ENCODE assay signal across 12 mouse cellular contexts in genomic region chr13:45560543-45560942, GRCm38 (mm10). TPM values are rescaled to one million over a fixed set of nuclear protein-coding genes. Genes with fewer than 3 reads are reported as not detected.
DNase-seq lines count a peak whose midpoint lies in the region; ATAC-seq and TF ChIP-seq lines count a peak whose summit lies in the region.
"Had no signal": no experiment of that assay in that cellular context is flagged by ENCODE, and none has a peak within 500 bp of the region (broad histone marks: within the 10 kb centered on the region; RNA-seq: fewer than 3 reads in every experiment).

No protein-coding gene starts in this region.

- no peak overlapping the region for H3K27ac ChIP-seq in gastrocnemius, adult 2 months
- no peak overlapping the region for H3K27ac ChIP-seq in lung, postnatal 0 days (ENCODE audit: low read length)
- H3K27ac ChIP-seq in midbrain, postnatal 0 days (ENCODE audit: low read depth, low read length) = no peak overlapping the region
- no peak overlapping the region for H3K27ac ChIP-seq in forebrain, embryonic 15.5 days (replicated peaks)
- H3K27ac ChIP-seq: embryonic facial prominence, embryonic 12.5 days; limb, embryonic 13.5 days; neural tube, embryonic 12.5 days had no signal

- TF ChIP-seq EP300 in lung, postnatal 0 days (IDR thresholded peaks at IDR 0.05) = no peak

- H3K9ac ChIP-seq in lung, postnatal 0 days (replicated peaks; ENCODE audit: low read depth) = no peak overlapping the region
- H3K9ac ChIP-seq in midbrain, postnatal 0 days (replicated peaks; ENCODE audit: low read length, poor library complexity, severe bottlenecking) = no peak overlapping the region
- no peak overlapping the region for H3K9ac ChIP-seq in forebrain, embryonic 15.5 days (replicated peaks)
- H3K9ac ChIP-seq: embryonic facial prominence, embryonic 12.5 days; heart, embryonic 15.5 days; limb, embryonic 13.5 days; neural tube, embryonic 12.5 days had no signal

- H3K4me2 ChIP-seq in lung, postnatal 0 days (replicated peaks; ENCODE audit: low read depth, low read length) = no peak overlapping the region
- H3K4me2 ChIP-seq in midbrain, postnatal 0 days (ENCODE audit: low read depth, low read length, poor library complexity, severe bottlenecking) = no peak overlapping the region
- H3K4me2 ChIP-seq in forebrain, embryonic 15.5 days (replicated peaks) = no peak overlapping the region
- H3K4me2 ChIP-seq: embryonic facial prominence, embryonic 12.5 days; heart, embryonic 15.5 days; limb, embryonic 13.5 days; neural tube, embryonic 12.5 days had no signal

- no peaks in the 10 kb centered on the region for H3K9me3 ChIP-seq in lung, postnatal 0 days (ENCODE audit: low read length)
- H3K9me3 ChIP-seq in midbrain, postnatal 0 days (ENCODE audit: low read length) = no peaks in the 10 kb centered on the region
- no peaks in the 10 kb centered on the region for H3K9me3 ChIP-seq in forebrain, embryonic 15.5 days
- H3K9me3 ChIP-seq: embryonic facial prominence, embryonic 12.5 days; heart, embryonic 15.5 days; limb, embryonic 13.5 days; neural tube, embryonic 12.5 days had no signal

- H3K4me1 ChIP-seq in lung, postnatal 0 days (ENCODE audit: insufficient read depth, low read depth, low read length) = no peaks in the 10 kb centered on the region
- no peaks in the 10 kb centered on the region; the same call in 1 of the 2 replicates for H3K4me1 ChIP-seq in midbrain, postnatal 0 days (ENCODE audit: insufficient read depth, low read length)
- H3K4me1 ChIP-seq in forebrain, embryonic 15.5 days = no peaks in the 10 kb centered on the region
- H3K4me1 ChIP-seq: embryonic facial prominence, embryonic 12.5 days; limb, embryonic 13.5 days; neural tube, embryonic 12.5 days had no signal

- H3K36me3 ChIP-seq in lung, postnatal 0 days (ENCODE audit: insufficient read depth, low read length) = no peaks in the 10 kb centered on the region
- H3K36me3 ChIP-seq in midbrain, postnatal 0 days (ENCODE audit: insufficient read depth, low read length) = 0 out of 2 replicates have a peak, but pooled peaks cover 3% of the 10 kb centered on the region
- H3K36me3 ChIP-seq in forebrain, embryonic 15.5 days = no peaks in the 10 kb centered on the region
- H3K36me3 ChIP-seq: embryonic facial prominence, embryonic 12.5 days; heart, embryonic 15.5 days; limb, embryonic 13.5 days; neural tube, embryonic 12.5 days had no signal

- 76% methylated on average over 7 of the region's 7 CpGs for WGBS in lung, postnatal 0 days
- WGBS in midbrain, postnatal 0 days = 81% methylated on average over 7 of the region's 7 CpGs
- WGBS in forebrain, embryonic 15.5 days = 74% methylated on average over 7 of the region's 7 CpGs

- no peak overlapping the region for H3K4me3 ChIP-seq in gastrocnemius, adult 2 months
- no peak overlapping the region for H3K4me3 ChIP-seq in lung, postnatal 0 days (ENCODE audit: low read depth, low read length)
- no peak overlapping the region for H3K4me3 ChIP-seq in midbrain, postnatal 0 days (ENCODE audit: low read depth, low read length)
- no peak overlapping the region for H3K4me3 ChIP-seq in forebrain, embryonic 15.5 days
- H3K4me3 ChIP-seq: embryonic facial prominence, embryonic 12.5 days; heart, embryonic 15.5 days; limb, embryonic 13.5 days; neural tube, embryonic 12.5 days had no signal

- ATAC-seq in lung, postnatal 0 days = no peak
- no peak for ATAC-seq in midbrain, postnatal 0 days (ENCODE audit: low FRiP score)
- ATAC-seq in forebrain, embryonic 15.5 days (replicated peaks) = no peak

- DNase-seq in gastrocnemius, adult 2 months = no peak
- no peak for DNase-seq in gastrocnemius, postnatal 25 days
- DNase-seq in lung, postnatal 0 days (ENCODE audit: low spot score) = no peak
- no peak for DNase-seq in lung, postnatal 14 days
- peak; percentile 43 for DNase-seq in ZHBTc4 (ENCODE audit: low read depth, low spot score)
- DNase-seq in midbrain, postnatal 0 days (ENCODE audit: low spot score) = peak; percentile 36
- no peak for DNase-seq in left cerebral cortex, adult 11 months (ENCODE audit: low spot score)

- intact Hi-C loops in gastrocnemius, adult 2 months (cut with DNase I) = no loop called here

- peak; percentile 48 for TF ChIP-seq CTCF in gastrocnemius, adult 2 months (IDR thresholded peaks at IDR 0.05)
- TF ChIP-seq CTCF in lung, postnatal 0 days (IDR thresholded peaks at IDR 0.05) = peak; percentile 73
- TF ChIP-seq CTCF in midbrain, postnatal 0 days (IDR thresholded peaks at IDR 0.05) = peak; percentile 73

- no peaks in the 10 kb centered on the region for H3K27me3 ChIP-seq in lung, postnatal 0 days (replicated peaks; ENCODE audit: insufficient read depth, low read length)
- H3K27me3 ChIP-seq in midbrain, postnatal 0 days (ENCODE audit: insufficient read depth, low read length) = no peaks in the 10 kb centered on the region
- H3K27me3 ChIP-seq in forebrain, embryonic 15.5 days = no peaks in the 10 kb centered on the region
- H3K27me3 ChIP-seq: embryonic facial prominence, embryonic 12.5 days; heart, embryonic 15.5 days; limb, embryonic 13.5 days; neural tube, embryonic 12.5 days had no signal

RNA-seq across cellular contexts. Expression of gene Gmpr, which starts 53.3 kb away (rescaled TPM):
- 100 to 1,000 TPM; 152 to 185 TPM for total RNA-seq in gastrocnemius, adult 2 months (2021)
- total RNA-seq in gastrocnemius, postnatal 25 days (2021) = 100 to 1,000 TPM; 132 to 159 TPM
- 23.8 and 26.0 TPM in 2 replicates for polyA plus RNA-seq in lung, postnatal 0 days (2015; fragmentation: Nextera tagmentation; extraction: Ambion mirVana)
- 23.3 and 29.2 TPM in 2 replicates for total RNA-seq in midbrain, postnatal 0 days (2014; rRNA removed)
- 36.7 and 39.5 TPM in 2 replicates for polyA plus RNA-seq in midbrain, postnatal 0 days (2015; fragmentation: Nextera tagmentation; extraction: Ambion mirVana)
- 19.6 and 23.0 TPM in 2 replicates for polyA plus RNA-seq in forebrain, embryonic 15.5 days (2015; fragmentation: Nextera tagmentation; extraction: Ambion mirVana)

Comparison
In these comparisons a context has a peak if more than half of its experiments do, and no peak if none do; other contexts are left out.
1. DNase-seq: peak in ZHBTc4 (single experiment) and midbrain, postnatal 0 days (single experiment); none in gastrocnemius, adult 2 months (single experiment), gastrocnemius, postnatal 25 days (single experiment), lung, postnatal 0 days (single experiment), lung, postnatal 14 days (single experiment) and left cerebral cortex, adult 11 months (single experiment).
2. Peak in every context shown above with its lines, with median percentiles within 50 percentile points of each other: CTCF ChIP-seq.